10 mouse cellular contexts compared by ENCODE assay signal in the genomic region with DNA sequence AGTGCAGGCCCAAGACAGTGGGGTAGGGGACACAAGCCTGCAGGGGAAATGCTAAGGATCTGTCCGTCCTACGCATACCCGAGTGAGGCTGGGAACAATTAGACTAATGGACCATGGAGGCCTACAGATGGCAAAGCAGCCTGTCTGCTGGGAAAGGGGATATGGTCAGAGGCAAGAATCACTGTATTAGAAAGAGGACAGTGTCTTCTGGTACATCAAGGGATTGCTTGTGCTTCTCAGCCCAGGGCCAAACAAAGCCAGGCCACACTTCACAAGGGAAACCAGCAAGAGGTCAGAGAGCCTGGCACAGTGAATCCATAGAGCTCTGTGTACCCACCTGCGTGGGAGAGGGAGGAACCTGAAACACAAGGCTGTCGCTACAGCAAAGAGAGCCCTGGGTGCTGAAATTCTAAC. TPM values are rescaled to one million over a fixed set of nuclear protein-coding genes. Genes with fewer than 3 reads are reported as not detected.
A peak's percentile ranks its signal among the peaks of the same experiment; 100 is the strongest.
DNase-seq lines count a peak whose midpoint lies in the region; ATAC-seq lines count a peak whose summit lies in the region.
"Had no signal": no experiment of that assay in that cellular context is flagged by ENCODE, and none has a peak within 500 bp of the region (broad histone marks: within the 10 kb centered on the region; RNA-seq: fewer than 3 reads in every experiment).

No protein-coding gene starts in this region.

- peaks cover 6% of the 10 kb centered on the region for H3K4me1 ChIP-seq in kidney, embryonic 14.5 days (ENCODE audit: control insufficient read depth, insufficient read depth, low read length)
- peaks cover 17% of the 10 kb centered on the region for H3K4me1 ChIP-seq in embryonic facial prominence, embryonic 14.5 days (ENCODE audit: control insufficient read depth, insufficient read depth, low read length)
- H3K4me1 ChIP-seq in midbrain, embryonic 16.5 days (ENCODE audit: control insufficient read depth, insufficient read depth, low read length): peaks cover 13% of the 10 kb centered on the region

- no peak overlapping the region for H3K4me3 ChIP-seq in kidney, embryonic 14.5 days (ENCODE audit: low read length)
- no peak overlapping the region for H3K4me3 ChIP-seq in embryonic facial prominence, embryonic 14.5 days (ENCODE audit: low read depth, low read length)
- H3K4me3 ChIP-seq in midbrain, embryonic 16.5 days (ENCODE audit: low read depth, low read length): no peak overlapping the region
- H3K4me3 ChIP-seq: limb, embryonic 12.5 days had no signal

- H3K4me2 ChIP-seq in kidney, embryonic 14.5 days (replicated peaks; ENCODE audit: low read depth, low read length): no peak overlapping the region
- peak overlapping the region; percentile 35 for H3K4me2 ChIP-seq in embryonic facial prominence, embryonic 14.5 days (ENCODE audit: low read depth, low read length)
- peak overlapping the region; percentile 8; the same call in 1 of the 2 replicates for H3K4me2 ChIP-seq in midbrain, embryonic 16.5 days (ENCODE audit: low read length)
- H3K4me2 ChIP-seq: limb, embryonic 12.5 days had no signal

- no peak overlapping the region for H3K27ac ChIP-seq in kidney, embryonic 14.5 days (ENCODE audit: low read depth, low read length)
- H3K27ac ChIP-seq in embryonic facial prominence, embryonic 14.5 days (replicated peaks; ENCODE audit: low read depth, low read length): peak overlapping the region; percentile 74
- peak overlapping the region; percentile 74 for H3K27ac ChIP-seq in midbrain, embryonic 16.5 days (ENCODE audit: low read length)
- H3K27ac ChIP-seq: limb, embryonic 12.5 days had no signal

- H3K27me3 ChIP-seq in kidney, embryonic 14.5 days (ENCODE audit: control insufficient read depth, insufficient read depth, low read length): no peaks in the 10 kb centered on the region
- no peaks in the 10 kb centered on the region for H3K27me3 ChIP-seq in embryonic facial prominence, embryonic 14.5 days (replicated peaks; ENCODE audit: control insufficient read depth, insufficient read depth, low read length)
- H3K27me3 ChIP-seq in midbrain, embryonic 16.5 days (ENCODE audit: control insufficient read depth, insufficient read depth, low read depth, low read length): no peaks in the 10 kb centered on the region
- H3K27me3 ChIP-seq: limb, embryonic 12.5 days had no signal

- no peak for DNase-seq in kidney, adult 8-10 months
- DNase-seq in cerebellum, postnatal 10 days: peak; percentile 35 to 52
- DNase-seq in embryonic facial prominence, embryonic 14.5 days (ENCODE audit: low spot score): no peak
- no peak for DNase-seq in adrenal gland, postnatal 4 days (ENCODE audit: low spot score in 2 of 2)
- DNase-seq in adrenal gland, adult 2 months: no peak
- DNase-seq in urinary bladder, postnatal 36 days (ENCODE audit: low spot score in 2 of 2): no peak

- H3K9ac ChIP-seq in kidney, embryonic 14.5 days (ENCODE audit: low read depth, low read length): no peak overlapping the region
- H3K9ac ChIP-seq in embryonic facial prominence, embryonic 14.5 days (ENCODE audit: low read depth, low read length): 0 out of 2 replicates have a peak overlapping the region, but pooled peaks have one; percentile 10
- no peak overlapping the region for H3K9ac ChIP-seq in midbrain, embryonic 16.5 days (ENCODE audit: low read depth, low read length)
- H3K9ac ChIP-seq: limb, embryonic 12.5 days had no signal

- ATAC-seq in kidney, embryonic 14.5 days (ENCODE audit: low FRiP score, low TSS enrichment): peak; percentile 59; the same call in 1 of the 2 replicates
- ATAC-seq in embryonic facial prominence, embryonic 14.5 days (ENCODE audit: low read depth): peak; percentile 44
- peak; percentile 69 for ATAC-seq in midbrain, embryonic 16.5 days

- no peaks in the 10 kb centered on the region for H3K9me3 ChIP-seq in kidney, embryonic 14.5 days (ENCODE audit: control insufficient read depth, low read length)
- no peaks in the 10 kb centered on the region for H3K9me3 ChIP-seq in embryonic facial prominence, embryonic 14.5 days (ENCODE audit: control insufficient read depth, low read length)
- no peaks in the 10 kb centered on the region for H3K9me3 ChIP-seq in midbrain, embryonic 16.5 days (replicated peaks; ENCODE audit: control insufficient read depth, low read length, poor library complexity, severe bottlenecking)
- H3K9me3 ChIP-seq: limb, embryonic 12.5 days had no signal

- H3K36me3 ChIP-seq in kidney, embryonic 14.5 days (ENCODE audit: control insufficient read depth, insufficient read depth, low read length): no peaks in the 10 kb centered on the region
- no peaks in the 10 kb centered on the region for H3K36me3 ChIP-seq in embryonic facial prominence, embryonic 14.5 days (ENCODE audit: control insufficient read depth, insufficient read depth, low read length)
- H3K36me3 ChIP-seq in midbrain, embryonic 16.5 days (ENCODE audit: control insufficient read depth, insufficient read depth, low read length): no peaks in the 10 kb centered on the region
- H3K36me3 ChIP-seq: limb, embryonic 12.5 days had no signal

- 31% methylated on average over 5 of the region's 5 CpGs for WGBS in kidney, embryonic 14.5 days
- 24% methylated on average over 5 of the region's 5 CpGs for WGBS in embryonic facial prominence, embryonic 14.5 days
- WGBS in midbrain, embryonic 16.5 days: 17% methylated on average over 5 of the region's 5 CpGs

RNA-seq across cellular contexts. Expression of a gene that starts 0.6 kb away (rescaled TPM):
- polyA plus RNA-seq in kidney, embryonic 14.5 days (2014; fragmentation: Nextera tagmentation; extraction: Ambion mirVana): not detected in 2 replicates
- polyA plus RNA-seq in embryonic facial prominence, embryonic 14.5 days (2014; fragmentation: Nextera tagmentation; extraction: Ambion mirVana): 0.14 TPM in 1 of 2 replicates, not detected in the other
- polyA plus RNA-seq in midbrain, embryonic 16.5 days (2015; fragmentation: Nextera tagmentation; extraction: Ambion mirVana): not detected in 2 replicates
- total RNA-seq in adrenal gland, postnatal 4 days (2021): 10 to 100 TPM; 23.7 to 24.4 TPM
- total RNA-seq in adrenal gland, adult 2 months (2021): 10 to 100 TPM; 12.8 to 40.9 TPM
- 0.19 and 0.61 TPM in 2 replicates for polyA plus RNA-seq in adrenal gland, adult 2 months (2012; rRNA removed)
- total RNA-seq: heart, postnatal 25 days had no signal

RNA-seq across cellular contexts. Expression of a gene that starts 29.2 kb away (rescaled TPM):
- 190 and 201 TPM in 2 replicates for polyA plus RNA-seq in kidney, embryonic 14.5 days (2014; fragmentation: Nextera tagmentation; extraction: Ambion mirVana)
- 203 and 215 TPM in 2 replicates for polyA plus RNA-seq in embryonic facial prominence, embryonic 14.5 days (2014; fragmentation: Nextera tagmentation; extraction: Ambion mirVana)
- 275 and 287 TPM in 2 replicates for polyA plus RNA-seq in midbrain, embryonic 16.5 days (2015; fragmentation: Nextera tagmentation; extraction: Ambion mirVana)
- 100 to 1,000 TPM; 141 to 143 TPM for total RNA-seq in adrenal gland, postnatal 4 days (2021)
- total RNA-seq in adrenal gland, adult 2 months (2021): 100 to 1,000 TPM; 131 to 211 TPM
- 122 and 133 TPM in 2 replicates for polyA plus RNA-seq in adrenal gland, adult 2 months (2012; rRNA removed)

Comparison
In these comparisons a context has a peak if more than half of its experiments do, and no peak if none do; other contexts are left out.
1. DNase-seq: peak in cerebellum, postnatal 10 days (2 of 2); none in kidney, adult 8-10 months (0 of 2), embryonic facial prominence, embryonic 14.5 days (single experiment), adrenal gland, postnatal 4 days (0 of 2), adrenal gland, adult 2 months (single experiment) and urinary bladder, postnatal 36 days (0 of 2).
2. Peak in every context shown above with its lines, with median percentiles within 50 percentile points of each other: ATAC-seq.